Mouse (Mus musculus): ENCODE measurements around the gene Gm2007. TPM values are rescaled to one million over a fixed set of nuclear protein-coding genes. Genes with fewer than 3 reads are reported as not detected.
"Not testable (repeated sequence)": the region's sequence is repeated elsewhere in the genome, so short reads cannot be mapped to it uniquely, and the experiment has no call there.

The Gm2007 gene
- total RNA-seq (2021) = not detected
- long read RNA-seq, experiment 1, partial matches to known transcripts = 0 of 1 reads
- long read RNA-seq, experiment 1, other reads (novel, unspliced or antisense) = 1 of 1 reads
- long read RNA-seq, experiment 2, partial matches to known transcripts = 0 of 4 reads
- long read RNA-seq, experiment 2, other reads (novel, unspliced or antisense) = 4 of 4 reads

GRCm38 (mm10) chr2:175741237-175741636, at the start of gene Gm2007:
Gene Gm2007 (plus strand): TSS chr2:175741537.
- DNase-seq = not testable (repeated sequence)

- DNase-seq = not testable (repeated sequence)
These were observed 37.8 kb upstream of the Gm2007 start, which contains the start of gene Zfp969 for GRCm38 (mm10) chr2:175703546-175703945. Gene Zfp969 (minus strand): TSS chr2:175703646.

- DNase-seq = not testable (repeated sequence)
These were observed 59.7 kb downstream of the Gm2007 start, which contains the start of gene Gm14288 for GRCm38 (mm10) chr2:175800993-175801392. Gene Gm14288 (minus strand): TSS chr2:175801093.

Other genes with a start within 250 kb of the Gm2007 start
- gene Gm11007, start 97.6 kb upstream of the Gm2007 start, total RNA-seq (2021) = not detected
- gene Zfp969, start 37.9 kb upstream of the Gm2007 start, total RNA-seq (2021) = not detected
- gene Gm14288, start 59.6 kb downstream of the Gm2007 start, total RNA-seq (2021) = 1 to 10 TPM; 2.1 to 6.0 TPM
- 10 to 100 TPM; 14.0 to 14.1 TPM for gene Gm6710, start 127.7 kb downstream of the Gm2007 start, total RNA-seq (2021)
- gene Zfp966, start 189.6 kb downstream of the Gm2007 start, total RNA-seq (2021) = 1 to 10 TPM; 3.3 to 3.7 TPM
- gene Gm2026, start 223.8 kb downstream of the Gm2007 start, total RNA-seq (2021) = 10 to 100 TPM; 16.2 TPM